Mouse (Mus musculus) C2C12 (cell line): ENCODE measurements around the gene Vav1.

Experiments used
- CEBPB ChIP-seq: IDR thresholded peaks from one replicate; pipeline ENCODE4 v1.6.1; 2011; ENCODE audit warnings: low read depth, mild to moderate bottlenecking, control low read depth, moderate library complexity
- CTCF ChIP-seq: IDR thresholded peaks from one replicate; pipeline ENCODE4 v1.5.1; 2011; ENCODE audit not compliant: control insufficient read depth, insufficient read depth, insufficient read length
- MAX ChIP-seq: IDR thresholded peaks from one replicate; pipeline ENCODE4 v1.6.1; 2011; ENCODE audit warnings: mild to moderate bottlenecking, control low read depth
- USF1 ChIP-seq: IDR thresholded peaks from one replicate; pipeline ENCODE4 v1.6.1; 2011; ENCODE audit warnings: low read depth, mild to moderate bottlenecking, control low read depth, moderate library complexity

DNA sequence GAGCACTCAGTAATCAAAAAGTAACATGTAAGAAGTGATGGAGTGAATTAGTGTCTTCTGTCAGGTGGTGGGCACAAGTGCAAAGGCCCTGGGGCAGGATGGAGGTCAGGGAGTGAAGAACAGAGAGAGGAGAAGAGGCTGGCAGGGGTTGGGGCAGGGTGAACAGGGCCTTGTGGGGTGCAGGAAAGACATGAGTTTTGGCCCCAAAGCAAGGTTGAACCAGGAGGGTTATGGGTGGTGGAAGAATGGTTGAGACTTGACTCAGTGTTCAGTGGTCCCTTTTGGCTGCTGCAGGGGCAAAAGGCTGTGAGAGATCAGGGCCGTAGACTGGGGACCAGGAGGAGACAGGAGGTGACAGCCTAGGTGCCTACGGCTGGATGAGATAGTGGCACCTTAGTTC is 363 bp upstream of the Vav1 start:
- TF ChIP-seq CTCF: no peak
- TF ChIP-seq MAX: no peak
- no peak for TF ChIP-seq USF1
- no peak for TF ChIP-seq CEBPB
